Mouse (Mus musculus): ENCODE data around the gene Ankib1.

Ankib1 gene

DNA sequence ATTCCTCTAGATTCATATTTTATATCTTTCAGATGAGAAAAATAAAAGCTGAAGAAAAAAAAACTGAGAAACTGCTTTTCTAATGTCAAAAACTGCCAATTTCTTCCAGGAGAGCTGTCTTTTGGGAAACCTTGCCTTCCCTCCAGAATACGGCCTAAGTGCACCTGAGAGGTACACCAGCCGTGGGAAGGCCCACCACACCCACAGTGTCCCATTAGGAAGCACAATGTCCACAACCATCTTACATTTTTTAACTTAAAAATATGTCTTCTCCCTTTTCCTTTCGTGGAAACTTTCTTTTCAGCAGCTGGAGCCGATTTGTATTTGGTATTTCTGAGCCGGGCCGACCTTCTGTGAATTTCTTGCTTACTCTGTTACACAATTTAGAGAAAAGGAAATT is 156.2 kb downstream of the Ankib1 start:
- no peak for DNase-seq

DNA sequence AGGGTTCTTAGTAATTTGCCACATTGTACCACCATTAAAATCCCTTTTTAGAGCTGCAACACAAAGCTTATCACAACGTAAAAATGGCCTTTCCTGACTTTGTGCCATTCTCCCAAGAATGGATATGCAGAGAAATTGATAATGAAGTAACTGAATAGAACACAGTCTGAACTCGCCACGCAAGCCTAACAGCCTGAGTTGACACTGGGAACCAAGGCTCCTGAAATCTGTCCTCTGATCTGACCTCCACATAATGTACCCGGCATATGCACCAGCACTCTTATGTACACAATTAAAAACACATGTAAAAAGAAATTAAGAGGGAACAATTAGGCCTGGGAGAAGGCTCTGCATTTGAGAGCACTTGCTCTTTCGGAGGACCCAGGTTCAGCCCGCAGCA is 157.4 kb downstream of the Ankib1 start:
- no peak for DNase-seq

DNA sequence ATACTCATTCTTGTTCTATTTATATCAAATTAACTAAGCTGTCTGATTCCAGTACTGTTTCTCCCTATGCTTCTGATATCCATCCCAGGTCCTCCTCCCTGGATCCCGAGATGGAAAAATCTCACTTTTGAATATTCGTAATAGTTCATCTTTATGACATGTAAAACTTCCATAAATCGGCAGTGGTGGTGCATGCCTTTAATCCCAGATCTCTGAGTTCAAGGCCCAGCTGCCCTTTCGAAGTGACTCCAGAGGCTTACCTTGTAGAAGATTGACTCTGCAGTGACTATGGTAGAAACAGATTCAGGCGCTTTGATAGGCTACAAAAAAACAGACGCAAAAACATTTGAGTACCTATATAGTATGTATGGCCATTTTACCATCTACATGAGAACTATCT is 158.1 kb downstream of the Ankib1 start:
- DNase-seq, result no peak

Measured in liver (tissue).